Mouse (Mus musculus): ENCODE results near the gene Cd247.
A peak's percentile ranks its signal among the peaks of the same experiment; 100 is the strongest.

The Cd247 gene

DNA sequence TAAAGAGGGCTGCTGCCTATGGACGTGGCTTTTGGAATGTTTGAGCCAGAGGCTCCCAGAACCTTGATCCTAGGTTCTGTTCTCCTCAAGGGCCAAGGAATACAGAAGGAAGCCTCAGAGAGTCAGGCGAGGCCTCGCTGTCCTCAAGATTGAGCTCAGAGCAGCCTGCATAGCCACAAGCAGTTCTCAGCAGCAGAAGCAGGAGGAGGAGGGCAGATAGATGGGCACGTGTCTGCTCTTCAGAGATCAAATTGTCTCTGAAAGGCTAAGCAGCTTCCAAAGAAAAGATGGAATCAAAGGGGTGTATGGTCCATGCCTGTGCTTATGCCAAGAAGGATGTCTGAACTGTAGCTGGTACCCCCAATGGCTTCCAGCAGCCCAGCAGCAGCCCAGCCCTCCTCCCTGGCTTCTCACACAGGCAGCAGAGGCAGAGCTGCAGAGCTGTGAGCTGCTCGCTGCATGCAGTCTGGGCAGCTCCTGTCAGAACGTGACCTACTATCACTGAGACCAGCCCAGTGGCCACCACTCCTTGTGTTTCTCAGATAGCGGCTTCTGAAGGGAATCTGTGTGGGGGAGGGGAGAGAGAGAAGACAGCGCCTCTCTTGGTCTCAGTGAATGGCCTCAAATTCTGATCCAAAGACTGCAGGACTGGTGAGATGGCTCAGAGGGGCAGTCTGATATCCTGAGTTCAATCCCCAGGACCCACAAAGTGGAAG, 29.8 kb downstream of the Cd247 start:
- no peak for DNase-seq (ENCODE audit: low spot score)

DNA sequence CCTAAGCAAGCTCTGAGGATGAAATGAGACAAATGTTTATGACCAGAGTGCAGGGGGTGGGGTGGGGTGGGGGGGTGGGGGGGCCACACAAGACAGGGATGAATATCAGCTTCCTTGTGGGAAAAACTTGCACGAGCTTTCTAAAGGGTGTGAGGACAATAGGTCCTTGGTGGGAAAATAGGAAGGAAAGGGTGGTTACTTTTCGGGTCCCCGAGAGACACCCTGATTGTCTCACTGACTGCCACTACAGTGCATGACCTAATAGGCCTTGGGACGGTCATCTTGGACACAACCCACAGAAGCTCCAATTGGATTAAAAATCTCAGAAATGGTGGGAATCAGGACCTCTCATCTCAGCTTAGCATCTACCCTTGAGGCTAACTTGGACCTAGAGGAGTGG, 30.7 kb downstream of the Cd247 start:
- no peak for DNase-seq (ENCODE audit: low spot score)

DNA sequence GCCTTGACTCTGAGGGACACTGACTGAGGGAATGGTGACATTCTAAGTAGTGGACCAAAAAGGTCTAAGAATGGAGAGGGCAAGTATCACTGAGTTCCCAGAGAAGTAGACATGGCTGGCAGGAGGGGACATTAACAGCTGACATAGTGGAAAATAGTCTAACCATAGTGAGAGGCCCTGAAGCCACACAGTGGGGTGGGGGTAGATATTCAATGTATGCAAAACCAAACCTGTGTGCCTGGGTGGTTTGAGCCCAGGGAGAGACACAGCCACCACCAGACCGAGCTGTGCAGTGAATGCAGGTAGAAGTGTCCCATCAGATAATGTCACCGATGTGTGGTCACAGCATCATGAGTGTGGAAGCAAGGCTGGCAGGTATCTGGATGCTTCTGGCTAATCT, 33.5 kb downstream of the Cd247 start:
- DNase-seq (ENCODE audit: low spot score): no peak

DNA sequence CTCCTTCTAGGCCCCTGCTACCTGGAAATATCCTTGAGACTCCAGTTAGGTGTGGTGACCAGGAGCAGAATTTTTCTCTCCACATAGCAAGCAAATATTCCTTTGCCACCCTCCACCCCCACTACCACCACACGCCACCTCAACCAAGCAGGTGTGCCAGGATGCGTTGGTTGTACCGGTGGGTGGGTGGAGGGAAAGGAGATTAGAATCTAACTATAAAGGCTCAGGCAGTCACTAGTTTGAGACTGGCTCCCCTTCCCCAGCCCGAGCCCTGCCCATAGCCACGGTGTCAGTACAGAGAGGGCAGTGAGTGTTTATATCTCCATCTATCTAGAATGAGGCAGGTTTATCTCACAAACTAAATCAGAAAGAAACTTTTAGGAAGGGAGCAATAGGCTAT, 39.7 kb downstream of the Cd247 start:
- no peak for DNase-seq (ENCODE audit: low spot score)

DNA sequence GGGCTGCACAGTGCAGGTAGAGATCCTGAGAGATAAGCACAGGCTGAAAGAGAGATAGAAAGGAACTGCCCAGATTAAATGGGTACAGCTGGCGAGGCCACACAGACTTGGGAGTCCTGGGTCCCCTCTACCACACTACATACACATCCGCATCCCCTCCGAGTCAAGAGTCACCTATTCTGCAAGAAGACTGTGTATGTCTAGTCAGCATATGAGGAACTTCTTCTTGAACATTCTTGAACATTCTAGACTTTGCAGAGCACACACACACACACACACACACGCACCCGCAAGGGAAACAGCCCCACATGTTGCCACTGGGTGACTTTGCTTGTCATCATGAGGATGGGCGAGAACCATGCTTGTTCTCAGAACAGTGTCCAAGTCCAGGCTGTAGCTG, 40.1 kb downstream of the Cd247 start:
- DNase-seq (ENCODE audit: low spot score): no peak

DNA sequence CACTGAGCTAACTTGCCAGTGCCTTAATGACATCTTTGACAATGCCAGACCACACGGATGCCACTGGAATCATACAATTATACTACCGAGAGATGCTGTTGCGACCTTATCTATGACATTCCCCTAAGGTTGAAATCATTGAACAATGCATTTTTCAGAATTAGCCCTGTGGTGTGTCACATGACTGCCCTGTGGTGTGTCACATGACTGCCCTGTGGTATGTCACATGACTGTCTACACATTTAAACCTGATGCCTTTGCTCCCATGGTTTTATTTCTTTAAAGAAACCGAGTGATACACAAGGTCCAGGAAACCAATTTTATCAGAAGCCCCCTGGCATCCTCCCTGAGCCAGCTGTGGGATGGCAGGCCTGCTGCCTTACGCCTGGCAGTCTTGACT, 41.4 kb downstream of the Cd247 start:
- no peak for DNase-seq (ENCODE audit: low spot score)

DNA sequence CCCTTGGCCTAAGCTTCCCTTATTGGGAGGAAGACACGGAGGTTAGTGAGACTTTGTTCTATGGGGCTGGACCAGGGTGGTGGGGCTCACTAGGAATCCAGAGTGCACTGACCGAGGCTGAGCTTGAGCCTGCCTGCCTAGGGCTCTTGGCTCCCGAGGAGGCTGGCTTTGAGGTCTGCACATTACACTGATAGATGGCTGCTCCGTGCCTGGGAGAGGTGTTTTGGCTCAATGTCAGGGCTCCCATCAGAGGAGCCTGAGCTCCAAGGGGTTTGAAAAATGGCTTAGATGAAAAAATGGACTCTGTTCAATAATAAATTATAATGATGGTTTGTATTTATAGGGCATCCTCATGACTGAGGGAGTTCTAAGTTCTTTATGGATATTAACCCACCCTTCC, 44.8 kb downstream of the Cd247 start:
- DNase-seq (ENCODE audit: low spot score): no peak

DNA sequence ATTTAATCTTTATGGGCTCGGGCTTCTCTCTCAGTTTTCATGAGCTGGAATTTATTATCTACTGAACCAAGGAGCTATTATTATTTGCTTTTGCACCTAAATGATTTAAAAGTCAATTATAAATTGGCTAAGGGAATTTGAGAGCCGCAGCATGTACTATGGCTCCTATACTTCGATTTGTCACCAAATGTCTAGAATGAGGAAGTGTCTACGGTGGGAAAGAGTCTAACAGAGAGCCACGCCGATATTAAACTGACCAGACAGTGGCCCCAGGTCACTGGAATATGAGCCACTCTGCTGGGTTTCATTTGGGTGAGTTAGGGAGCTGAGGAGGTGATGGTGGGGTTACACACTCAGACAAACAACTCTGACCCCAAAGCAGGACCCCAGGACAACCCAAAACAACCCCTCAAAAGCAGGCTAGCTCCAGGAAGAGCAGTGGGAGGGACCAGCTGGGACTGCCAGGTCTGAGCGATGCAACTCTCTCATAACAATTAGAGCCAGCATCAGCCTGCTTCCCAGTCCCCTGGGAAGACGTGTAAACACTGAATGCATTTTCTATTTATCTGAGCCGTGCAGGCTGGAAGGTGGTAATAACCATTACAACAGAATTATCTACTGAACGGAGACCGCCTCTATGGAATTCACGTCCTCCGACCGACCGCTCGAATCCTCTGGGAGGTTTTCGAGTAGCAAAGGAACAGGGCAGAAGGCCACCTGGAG, 45.6 kb downstream of the Cd247 start:
- no peak for DNase-seq (ENCODE audit: low spot score)

DNA sequence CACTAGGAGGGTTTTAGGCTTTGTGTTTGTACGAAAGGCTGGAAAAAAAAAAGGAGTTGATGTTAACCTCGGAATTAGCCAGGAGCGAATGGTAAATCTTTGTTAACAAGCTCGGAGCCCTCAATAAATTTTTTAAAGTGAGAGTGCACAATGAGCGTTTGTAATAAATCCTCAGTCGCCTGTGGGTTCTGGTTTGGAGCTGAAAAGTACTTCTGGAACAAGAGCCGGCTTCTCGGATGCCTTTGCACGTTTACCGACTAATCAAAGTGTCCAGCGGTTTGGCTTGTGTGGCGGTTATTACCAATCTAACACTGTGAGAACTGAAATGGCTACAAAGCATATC, 46.1 kb downstream of the Cd247 start:
- no peak for DNase-seq (ENCODE audit: low spot score)

DNA sequence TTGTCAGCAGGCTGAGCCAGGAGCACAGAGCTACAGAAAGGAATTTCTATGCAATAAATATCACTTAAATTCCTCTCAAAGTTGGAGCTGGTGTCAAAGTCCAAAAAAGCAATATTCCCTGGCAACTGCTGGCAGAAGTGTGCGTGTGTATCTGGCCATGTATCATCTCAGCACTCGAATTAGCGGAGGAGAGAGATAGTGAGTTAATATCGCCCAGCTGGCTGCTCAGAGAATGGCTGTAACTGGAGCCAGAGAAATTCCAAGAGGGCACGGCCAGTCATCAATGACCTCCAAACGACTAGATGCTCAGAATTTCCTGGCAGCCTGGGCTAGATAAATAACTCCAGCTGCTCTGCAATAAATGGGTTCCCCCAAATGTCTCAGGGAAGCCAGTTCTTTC, 48.0 kb downstream of the Cd247 start:
- no peak for DNase-seq (ENCODE audit: low spot score)

DNA sequence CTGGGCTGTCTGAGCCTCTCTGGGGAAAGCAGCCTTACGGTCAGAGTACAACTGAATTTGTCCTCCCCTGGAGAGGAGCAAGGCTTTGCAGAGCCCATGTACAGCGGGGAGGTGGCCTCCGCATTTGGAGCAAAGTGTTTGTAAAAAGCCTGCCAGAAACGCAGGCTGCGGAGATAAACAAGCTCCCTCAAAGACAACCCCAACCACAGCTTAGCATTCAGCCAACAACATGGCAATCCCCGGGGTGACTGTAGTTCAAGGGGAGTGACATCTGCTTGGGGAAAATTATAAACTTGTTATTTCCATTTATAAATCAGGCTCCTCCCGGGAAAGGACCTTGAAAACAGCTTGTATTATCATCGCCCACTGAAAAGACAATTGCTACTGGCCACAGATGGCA, 49.1 kb downstream of the Cd247 start:
- DNase-seq (ENCODE audit: low spot score): no peak

DNA sequence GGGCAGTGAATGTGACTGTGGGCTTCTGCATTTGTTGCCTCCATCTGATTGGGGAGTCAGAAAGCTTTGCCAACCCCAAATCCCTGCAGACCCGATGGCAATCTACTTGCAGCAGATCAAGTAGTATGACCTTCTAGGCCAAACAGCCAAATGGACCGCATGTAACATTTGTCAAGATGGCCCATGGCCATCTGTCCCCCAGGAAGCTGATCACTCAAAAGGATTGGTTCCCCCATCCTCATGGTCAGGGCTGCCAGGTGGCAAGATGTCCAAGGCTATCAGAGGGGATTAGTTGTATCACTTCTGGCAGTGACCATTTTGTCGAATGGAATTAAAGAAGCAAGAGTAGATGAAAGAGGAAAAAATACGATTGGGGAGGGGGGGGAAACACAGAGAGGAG, 50.7 kb downstream of the Cd247 start:
- DNase-seq (ENCODE audit: low spot score): no peak

DNA sequence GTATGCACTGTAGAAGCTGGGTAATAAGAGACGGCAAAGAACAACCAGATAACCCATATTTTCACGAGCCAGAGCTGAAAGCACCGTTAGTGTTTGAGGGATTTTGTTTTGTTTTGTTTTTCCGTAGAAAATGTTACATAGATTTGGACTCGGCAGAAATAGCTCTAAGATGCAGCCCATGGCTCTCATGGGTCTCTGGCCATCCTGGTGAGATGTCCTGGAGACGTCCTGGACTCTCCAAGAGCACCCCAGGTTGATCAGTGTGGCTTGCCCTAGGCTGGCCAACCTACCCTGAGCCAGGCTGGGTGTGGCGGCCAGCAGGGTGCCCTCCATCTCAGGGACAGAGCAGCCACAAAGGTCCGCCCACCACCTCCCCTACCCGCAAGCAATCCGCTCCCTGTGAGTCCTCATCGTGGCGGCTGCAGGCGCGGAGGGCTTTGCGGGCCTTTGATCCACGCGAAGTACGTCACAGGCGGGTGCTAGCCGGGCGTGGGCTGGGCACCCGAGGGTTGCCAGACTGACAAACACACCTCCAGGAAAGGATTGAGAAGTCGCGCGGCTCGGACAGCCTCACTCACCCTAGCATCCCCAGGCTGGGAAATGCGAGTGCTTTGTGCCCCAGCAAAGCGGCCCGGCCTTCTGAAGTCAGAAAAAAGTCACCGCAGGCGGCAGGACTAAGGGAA, 52.2 kb downstream of the Cd247 start:
- DNase-seq (ENCODE audit: low spot score): no peak

DNA sequence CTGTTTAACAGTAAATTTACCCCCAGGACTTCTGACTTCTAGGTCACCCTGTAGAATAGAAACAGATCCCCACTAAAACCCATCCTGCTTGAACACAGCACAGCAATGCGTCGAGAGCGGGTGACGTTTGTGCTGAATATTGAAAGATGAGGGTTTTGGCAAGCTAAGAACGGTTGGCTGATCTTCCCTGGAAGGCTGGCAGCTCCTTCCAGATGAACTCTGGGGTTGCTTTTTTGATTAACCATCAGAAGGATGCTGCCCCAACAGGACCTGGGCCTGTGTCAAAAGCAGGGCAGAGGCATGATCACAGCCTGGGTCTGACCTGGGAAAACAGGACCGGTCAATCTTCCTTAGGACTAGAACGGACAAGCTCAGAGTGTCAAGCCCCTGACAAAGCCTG, 53.7 kb downstream of the Cd247 start:
- no peak for DNase-seq (ENCODE audit: low spot score)

DNA sequence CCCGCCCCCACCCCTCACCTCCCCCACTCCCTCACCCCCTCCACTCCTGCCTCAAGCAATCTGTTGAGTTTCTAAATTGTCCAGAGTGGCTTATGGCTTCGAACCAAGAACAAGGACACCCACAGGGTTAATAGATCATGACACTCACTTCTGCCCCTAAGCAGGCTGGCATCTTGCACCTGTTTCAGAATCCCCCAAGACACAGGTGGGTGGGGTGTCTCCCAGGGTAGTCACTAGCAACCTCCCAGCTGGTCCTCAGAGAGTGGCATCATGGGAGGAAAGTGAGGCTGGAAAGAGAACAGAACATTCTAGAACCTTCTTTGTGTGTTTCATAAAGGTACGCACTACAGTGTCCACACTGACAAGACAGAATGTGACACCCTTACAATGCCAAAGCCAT, 55.1 kb downstream of the Cd247 start:
- no peak for DNase-seq (ENCODE audit: low spot score)

DNA sequence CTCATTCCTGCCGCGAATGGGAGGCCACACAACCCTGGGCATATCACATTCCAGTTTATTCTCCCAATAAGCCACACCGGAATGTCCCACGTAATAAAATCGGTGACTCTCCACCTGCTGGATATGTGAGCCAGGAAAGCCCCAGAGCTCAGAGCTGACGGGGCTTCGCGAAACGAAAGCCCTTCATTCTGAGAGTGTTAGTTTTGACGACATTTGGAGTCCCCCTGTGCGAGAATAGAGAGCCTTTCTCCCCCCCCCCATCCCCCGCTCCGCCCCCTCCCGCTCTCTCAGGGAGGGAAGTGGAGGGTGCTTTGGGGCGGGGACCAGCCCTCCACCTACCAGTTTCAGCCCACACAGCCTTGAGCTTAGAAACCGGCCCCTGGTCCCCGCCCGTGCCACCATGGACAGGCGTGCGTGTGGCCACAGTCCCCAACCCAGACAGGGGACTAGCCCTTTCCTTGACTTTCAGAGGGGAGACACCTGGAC, 56.0 kb downstream of the Cd247 start:
- DNase-seq (ENCODE audit: low spot score): no peak

DNA sequence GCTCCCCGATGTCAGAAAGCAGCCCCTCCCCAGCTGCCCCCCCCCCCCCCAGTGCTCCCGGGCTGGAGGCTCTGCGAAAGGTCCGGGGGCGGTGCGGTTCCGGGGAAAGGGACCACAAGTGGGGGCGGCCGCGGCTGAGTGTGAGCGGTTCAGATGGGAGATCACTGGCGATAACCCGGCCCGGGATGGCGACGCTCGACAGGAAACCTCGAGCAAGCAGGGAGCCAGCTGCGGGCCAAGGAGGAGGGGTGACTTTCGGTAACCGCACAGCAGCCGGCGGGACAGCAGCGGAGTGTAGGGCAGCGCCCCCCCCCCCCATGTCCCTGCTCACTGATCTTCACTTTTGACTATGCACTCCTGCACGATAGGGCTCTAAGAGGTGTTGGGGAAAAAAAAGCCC, 56.5 kb downstream of the Cd247 start:
- DNase-seq (ENCODE audit: low spot score): no peak

DNA sequence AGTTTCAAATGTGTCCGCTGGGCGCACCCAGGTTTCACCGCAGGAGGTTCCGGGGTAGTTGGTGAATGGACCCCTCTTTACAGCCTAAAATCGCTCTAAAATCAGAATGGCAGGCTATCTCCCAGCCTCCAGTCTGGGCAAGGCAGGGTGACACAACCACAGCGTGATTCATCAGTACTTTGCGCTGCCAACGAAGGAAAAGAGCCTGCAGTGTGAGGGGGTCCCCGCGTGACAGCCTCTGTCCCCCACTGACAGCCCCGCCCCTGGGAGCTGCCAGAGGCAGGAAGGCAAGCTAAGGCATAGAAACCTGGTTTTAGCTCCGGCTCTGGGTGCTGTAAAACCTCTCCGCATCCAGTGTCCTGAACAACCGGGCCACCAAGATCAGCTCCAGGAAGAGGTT, 56.9 kb downstream of the Cd247 start:
- peak; percentile 22 for DNase-seq (ENCODE audit: low spot score)

DNA sequence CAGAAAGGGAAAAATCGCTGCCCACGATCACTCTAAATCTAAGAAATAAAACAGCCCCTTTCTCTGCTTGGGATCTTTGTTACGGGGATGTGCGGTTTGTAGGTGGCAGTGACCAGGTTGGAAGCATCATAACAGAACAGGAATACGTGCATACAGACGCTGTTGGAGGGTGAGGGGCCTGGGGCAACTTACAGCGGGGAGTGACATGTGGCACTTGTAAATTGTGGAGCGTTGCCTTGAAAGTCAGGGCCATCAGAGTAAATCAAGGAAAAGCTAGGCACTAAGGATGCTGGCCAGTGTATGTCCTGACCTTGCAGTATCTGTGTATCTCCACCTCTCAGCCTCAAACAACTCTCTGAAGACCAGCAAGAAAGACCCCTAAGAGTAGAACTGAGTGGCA, 59.9 kb downstream of the Cd247 start:
- no peak for DNase-seq (ENCODE audit: low spot score)

DNA sequence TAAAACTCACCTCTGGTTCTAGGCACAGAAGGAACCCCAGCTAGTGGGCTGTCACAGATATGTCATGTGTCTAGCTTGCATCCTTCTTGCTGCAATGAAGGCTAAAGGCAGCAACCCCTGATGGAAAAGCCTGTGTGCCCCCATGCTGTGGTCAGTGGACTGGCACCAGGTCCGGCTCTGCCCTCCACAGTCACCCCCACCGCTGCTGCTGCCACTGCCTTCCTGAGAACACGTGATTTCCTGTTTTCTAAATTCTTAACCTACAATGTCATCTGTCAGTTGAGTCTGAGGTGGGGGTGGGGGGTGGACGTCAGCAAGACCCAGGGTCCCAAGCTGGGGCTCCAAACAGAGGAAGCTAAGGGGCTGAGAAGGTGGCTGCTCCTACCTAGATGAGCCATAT, 60.4 kb downstream of the Cd247 start:
- no peak for DNase-seq (ENCODE audit: low spot score)

DNA sequence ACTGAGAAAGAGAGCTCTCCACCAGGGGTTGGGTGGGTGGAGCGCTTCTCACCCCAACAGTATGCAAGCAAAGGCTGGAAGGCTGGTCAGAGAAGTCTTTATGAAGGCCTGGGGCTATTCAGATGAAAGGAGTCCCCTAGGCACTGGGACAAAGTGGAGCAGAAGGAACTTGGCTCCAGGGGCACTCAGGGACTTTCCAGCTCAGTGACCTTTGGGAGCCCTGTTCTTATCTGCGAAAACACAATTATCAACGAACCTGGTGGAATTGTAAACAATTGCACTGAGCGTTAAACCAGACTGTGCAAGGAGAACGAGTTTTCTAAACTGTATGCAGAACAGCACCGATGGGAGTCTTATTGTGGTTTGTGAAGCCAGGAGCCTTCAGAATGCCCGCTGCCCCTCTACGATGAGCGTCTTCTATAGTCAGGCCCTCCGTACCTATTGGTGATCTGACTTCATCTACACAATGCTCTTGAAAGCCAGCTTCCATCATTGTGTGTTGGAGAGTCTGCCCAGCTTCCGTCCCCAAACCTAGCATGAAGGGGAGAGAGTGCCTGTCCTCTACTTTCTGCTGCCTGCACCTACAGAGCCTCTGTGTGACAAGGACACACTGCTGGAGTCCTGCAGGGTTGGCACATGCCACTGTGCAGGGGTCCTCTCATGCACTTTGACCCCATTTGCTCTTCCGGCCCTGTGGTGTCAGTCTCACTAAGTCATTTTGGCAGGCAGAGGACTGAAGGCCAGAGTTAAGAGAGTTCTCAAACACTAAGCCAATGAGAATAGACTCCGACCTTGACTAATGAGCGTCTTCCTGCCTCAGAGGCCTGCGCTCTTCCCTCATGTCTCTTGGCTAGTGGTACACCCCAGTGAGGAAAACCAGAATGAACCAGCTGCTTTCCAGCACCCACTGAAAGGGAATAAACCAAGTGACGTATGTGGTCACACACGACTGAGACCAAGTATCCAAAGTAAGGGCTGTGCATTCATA, 61.3 kb downstream of the Cd247 start:
- no peak for DNase-seq (ENCODE audit: low spot score)

DNA sequence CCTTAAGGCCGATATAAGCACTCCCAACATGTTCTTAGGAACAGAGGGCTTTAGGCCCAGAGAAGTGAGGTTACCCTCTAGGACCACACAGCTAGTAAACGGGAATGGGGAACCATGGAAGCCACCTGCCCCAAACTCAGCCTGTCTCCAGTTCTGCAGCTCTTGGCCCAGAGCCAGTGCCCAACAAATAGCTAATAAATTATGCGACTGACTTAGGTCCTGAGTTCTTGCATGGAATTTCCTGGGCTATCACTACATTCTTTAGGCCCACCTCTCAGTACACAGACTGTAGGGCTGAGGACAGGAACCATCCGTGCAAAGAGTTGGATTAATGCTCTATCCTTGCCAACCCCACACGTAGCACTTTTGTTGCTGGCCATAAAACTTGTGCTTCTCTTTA, 63.6 kb downstream of the Cd247 start:
- no peak for DNase-seq (ENCODE audit: low spot score)
